Mouse (Mus musculus) small intestine, adult 2 months (tissue): Measurements from ENCODE around the gene Mafb.

ENCODE experiments used
- CTCF ChIP-seq: fragments of 200-500 bp; IDR thresholded peaks from 2 replicates; pipeline ENCODE4 v1.5.1; 2012; ENCODE audit warnings: low read depth, mild to moderate bottlenecking, control low read depth, inconsistent platforms, low read length, moderate library complexity, mixed read lengths; ENCODE audit not compliant: insufficient replicate concordance, insufficient read length; ENCODE audit errors: extremely low read depth
- POLR2A ChIP-seq: fragments of 200-500 bp; IDR thresholded peaks from 2 replicates; pipeline ENCODE4 v1.6.1; 2012; ENCODE audit warnings: low read depth, mild to moderate bottlenecking, control low read depth, inconsistent platforms, low read length, moderate library complexity

DNA sequence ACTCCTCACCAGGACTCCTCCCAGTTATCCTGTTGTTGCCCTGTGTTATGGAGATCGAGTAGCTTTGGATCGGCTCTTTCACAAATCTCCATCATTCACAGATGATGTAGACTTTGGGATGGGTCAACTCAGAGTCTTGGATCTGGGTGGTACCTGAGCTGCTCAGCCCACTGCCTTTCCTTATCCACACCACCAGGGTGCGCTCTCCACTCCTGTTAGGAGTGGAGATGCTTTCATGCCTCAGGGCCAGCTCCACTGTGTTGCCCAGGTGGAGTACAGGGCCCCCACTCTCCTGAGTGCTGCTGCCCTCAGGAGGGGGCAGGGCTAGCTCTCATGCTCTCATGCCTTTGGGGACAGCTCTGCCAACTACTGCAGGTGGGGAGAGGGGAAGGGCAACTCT lies 40.9 kb upstream of the Mafb start:
- TF ChIP-seq CTCF (no peak), POLR2A (no peak)
